Mouse (Mus musculus) adrenal gland (tissue): ENCODE results near the gene Hydin.
"Not testable (repeated sequence)": the region's sequence is repeated elsewhere in the genome, so short reads cannot be mapped to it uniquely, and the experiment has no call there.

Source experiments
- intact Hi-C: fragments of 180-260 bp; cut with DNase I; formaldehyde crosslinking; loops from one replicate; pipeline ENCODE4 v1.15.1; 2025

Gene Hydin

GRCm38 (mm10) chr8:110508766-110509165, 242.0 kb downstream of the Hydin start:
- intact Hi-C loops: no loop called here

- intact Hi-C loops: no loop called here
Measured at GRCm38 (mm10) chr8:110519790-110520189, 253.0 kb downstream of the Hydin start.

GRCm38 (mm10) chr8:110521851-110522250, 255.1 kb downstream of the Hydin start:
- intact Hi-C loops: no loop called here

DNA sequence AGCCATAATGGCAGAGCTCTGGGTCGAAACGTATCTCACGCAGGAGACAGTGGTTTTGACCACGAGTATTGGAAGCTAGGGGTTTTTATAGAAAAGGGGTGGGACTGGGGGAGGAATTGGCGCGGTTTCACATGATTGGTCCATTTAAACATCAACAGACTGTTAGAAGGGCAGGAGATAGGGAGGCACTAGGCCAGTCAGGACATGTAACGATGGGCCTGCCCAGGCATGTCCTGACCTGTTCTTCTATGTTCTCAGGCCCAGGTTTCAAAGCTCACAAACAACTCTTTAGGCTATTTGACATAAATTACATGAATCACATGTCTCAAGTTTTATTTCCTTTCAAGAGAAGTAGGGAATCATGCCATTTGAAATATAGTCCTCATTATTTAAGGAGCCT, 255.7 kb downstream of the Hydin start:
- intact Hi-C loops: not testable (repeated sequence)

- intact Hi-C loops: no loop called here
Measured at GRCm38 (mm10) chr8:110522985-110523384, 256.2 kb downstream of the Hydin start.

DNA sequence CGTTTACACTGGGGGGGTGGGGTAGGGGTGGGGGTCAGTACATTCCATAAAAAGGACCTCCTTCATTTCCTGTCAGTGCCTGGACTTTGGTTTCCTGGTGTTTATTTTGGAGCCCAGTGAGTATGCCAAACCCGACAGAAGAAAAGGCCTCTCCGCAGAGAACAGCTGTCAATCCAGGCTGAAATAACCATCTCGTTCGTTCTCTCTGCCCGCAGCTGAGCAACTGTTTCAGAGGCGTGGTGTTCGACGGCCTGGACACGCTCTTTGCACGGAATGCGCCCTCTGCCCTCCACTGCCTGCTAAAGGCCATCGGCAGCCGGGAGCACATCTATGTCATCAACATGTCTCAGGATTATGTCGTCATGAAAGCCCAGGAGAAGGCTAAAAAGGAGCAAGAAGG, 258.5 kb downstream of the Hydin start:
- intact Hi-C loops: no loop called here

- intact Hi-C loops: no loop called here
Measured at GRCm38 (mm10) chr8:110530008-110530762, 263.4 kb downstream of the Hydin start.

- intact Hi-C loops: no loop called here
Measured at GRCm38 (mm10) chr8:110533781-110534180, 267.0 kb downstream of the Hydin start.

GRCm38 (mm10) chr8:110537849-110538248, 271.1 kb downstream of the Hydin start:
- intact Hi-C loops: no loop called here

GRCm38 (mm10) chr8:110550343-110550742, 283.6 kb downstream of the Hydin start:
- intact Hi-C loops: no loop called here

DNA sequence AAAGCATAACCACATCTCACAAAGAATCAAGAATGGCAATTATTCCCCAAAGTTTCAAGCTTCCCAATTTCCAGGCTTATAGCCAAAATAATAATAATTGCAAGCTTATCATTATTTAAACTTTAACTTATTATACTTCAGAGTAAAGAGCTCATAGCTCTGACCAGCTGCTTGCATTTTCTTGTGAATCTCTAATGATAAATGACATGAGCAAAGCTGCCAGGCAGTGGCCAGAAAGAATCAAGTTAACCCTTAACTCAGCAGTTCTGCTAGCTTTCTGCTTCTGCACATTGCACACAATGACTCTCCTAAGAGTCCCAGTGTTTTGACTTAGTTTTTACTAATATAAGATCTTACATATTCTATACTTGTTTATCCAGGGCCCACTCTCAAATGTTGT, 285.3 kb downstream of the Hydin start:
- intact Hi-C loops: not testable (repeated sequence)

GRCm38 (mm10) chr8:110592641-110593040, 325.9 kb downstream of the Hydin start:
- intact Hi-C loops: no loop called here

DNA sequence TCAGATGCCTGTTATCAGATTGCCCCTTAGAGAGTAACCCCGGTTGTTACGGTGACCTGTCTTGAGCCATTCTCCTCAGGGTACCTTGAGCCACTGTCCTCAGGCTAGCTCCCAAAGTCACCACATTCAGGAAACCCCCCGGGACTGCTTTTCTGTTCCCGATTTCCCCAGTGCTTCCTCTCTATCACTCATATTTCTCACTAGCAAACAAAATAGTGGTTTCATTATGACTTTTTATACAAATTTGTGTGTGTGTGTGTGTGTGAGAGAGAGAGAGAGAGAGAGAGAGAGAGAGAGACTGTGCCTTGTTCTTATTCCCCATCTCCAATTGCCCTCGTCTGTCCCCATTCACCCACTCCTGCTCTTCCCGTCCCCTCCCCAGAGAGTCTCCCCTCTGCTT, 327.4 kb downstream of the Hydin start:
- intact Hi-C loops: no loop called here

DNA sequence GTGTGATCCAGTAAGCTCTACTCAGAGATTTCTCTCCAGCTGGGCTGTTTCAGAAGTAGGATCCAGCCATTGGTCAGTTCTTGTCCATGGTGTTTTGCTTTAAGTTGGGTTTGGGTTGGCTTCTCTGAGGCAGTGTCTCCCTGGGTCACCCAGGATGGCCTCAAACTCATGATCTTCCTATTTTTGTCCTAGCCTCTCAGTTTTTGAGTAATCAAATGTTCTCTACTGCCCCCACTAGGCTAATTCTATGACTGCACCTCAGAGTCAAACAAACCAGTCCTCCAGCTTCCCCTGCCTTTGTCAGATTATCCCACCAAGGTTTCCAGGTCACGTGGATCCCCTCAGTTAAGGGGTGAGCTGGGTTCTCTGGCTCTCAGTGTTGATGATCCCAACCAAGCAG, 337.8 kb downstream of the Hydin start:
- intact Hi-C loops: loop anchor here (5.0 to 10.0 kb wide), 3 partner anchors 112 to 470 kb away; partner anchors contain the start of gene Hydin

- intact Hi-C loops: loop anchor here (10.0 kb wide), 2 partner anchors 341 to 471 kb away; partner anchors contain the start of gene Hydin
Measured at GRCm38 (mm10) chr8:110605401-110606015, 338.7 kb downstream of the Hydin start.

- intact Hi-C loops: no loop called here
Measured at GRCm38 (mm10) chr8:110615730-110616129, 349.0 kb downstream of the Hydin start.

GRCm38 (mm10) chr8:110617801-110618358, 351.1 kb downstream of the Hydin start:
- intact Hi-C loops: no loop called here

GRCm38 (mm10) chr8:110618391-110619207, 351.8 kb downstream of the Hydin start, which contains the start of gene Vac14:
Gene Vac14 (plus strand): TSS chr8:110618585.
- intact Hi-C loops: no loop called here

DNA sequence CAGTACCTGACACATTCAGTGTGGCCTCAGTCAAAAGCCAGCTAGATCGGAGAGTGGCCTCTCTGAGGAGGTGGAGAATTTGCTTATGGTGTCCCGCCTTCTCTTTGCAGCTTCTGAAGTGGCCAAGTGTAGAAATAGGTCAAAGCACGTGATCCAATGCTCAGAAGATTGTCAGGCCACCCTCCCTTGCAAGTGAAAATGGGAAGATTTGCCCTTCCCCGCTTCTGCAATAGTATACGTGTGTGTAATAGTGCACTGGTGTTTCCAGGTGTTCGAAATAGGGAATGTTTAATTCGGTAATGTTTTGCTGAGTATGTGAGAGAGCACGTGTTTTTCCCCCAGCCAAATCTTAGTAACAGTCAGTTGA, 352.4 kb downstream of the Hydin start:
- intact Hi-C loops: no loop called here

GRCm38 (mm10) chr8:110619919-110620318, 353.1 kb downstream of the Hydin start:
- intact Hi-C loops: no loop called here

DNA sequence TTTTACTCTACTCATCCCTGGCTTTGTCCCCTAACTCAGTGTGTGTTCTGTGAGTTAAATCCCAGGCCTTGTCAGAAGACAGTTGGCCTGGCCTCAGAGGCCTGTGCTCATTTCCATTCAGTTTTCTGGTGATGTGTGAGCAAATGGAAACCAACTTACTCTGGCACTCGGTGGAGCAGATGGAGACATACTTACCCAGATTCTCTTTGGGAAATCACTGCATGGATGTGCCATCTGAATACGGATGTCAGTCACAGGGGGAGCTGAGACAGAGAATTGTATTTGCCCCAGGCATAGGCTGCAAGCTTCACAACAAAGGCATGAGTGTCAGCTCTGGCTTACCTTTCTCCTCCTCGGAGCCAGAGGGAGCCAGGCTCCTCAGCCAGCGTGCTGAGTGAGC, 359.7 kb downstream of the Hydin start:
- intact Hi-C loops: no loop called here
